Mouse (Mus musculus) E14TG2a.4 (cell line): ENCODE results near the gene Defb23.

Experiments used
- CTCF ChIP-seq: conservative IDR thresholded peaks from 2 replicates; pipeline ENCODE4 v1.5.1; 2014; ENCODE audit warnings: low read length
- NANOG ChIP-seq: IDR thresholded peaks from 2 replicates; pipeline ENCODE4 v1.6.1; 2014; ENCODE audit warnings: borderline replicate concordance, low read length, mixed read lengths
- POU5F1 ChIP-seq: IDR thresholded peaks from 2 replicates; pipeline ENCODE4 v1.6.1; 2014; ENCODE audit warnings: low read length, borderline replicate concordance

DNA sequence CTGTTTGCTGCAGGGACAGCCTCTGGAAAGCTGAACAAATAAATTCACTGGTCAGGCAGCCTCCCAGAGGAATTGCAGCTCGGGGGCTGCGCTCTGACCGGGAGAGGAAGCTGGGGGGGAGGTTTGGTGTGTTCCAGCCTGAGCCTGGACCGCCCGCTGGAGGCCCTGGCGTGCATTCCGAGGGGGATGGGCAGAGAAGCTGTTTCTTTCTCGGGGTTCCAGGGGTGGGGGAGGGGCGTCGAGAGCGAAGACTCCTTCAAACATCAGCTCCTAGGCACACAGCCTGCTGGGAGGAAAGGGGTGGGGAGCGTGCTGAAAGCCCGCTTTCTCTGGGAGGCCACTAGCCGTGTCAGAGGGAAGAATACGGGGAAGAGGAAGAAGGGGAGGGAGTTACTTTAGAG, 53.4 kb downstream of the Defb23 start:
- TF ChIP-seq CTCF = no peak
- no peak for TF ChIP-seq NANOG
- TF ChIP-seq POU5F1 = no peak
